Mouse (Mus musculus) intestine, postnatal 0 days (tissue): ENCODE measurements around the gene Brf1. TPM values are rescaled to one million over a fixed set of nuclear protein-coding genes. Genes with fewer than 3 reads are reported as not detected.

Experiments used
- ATAC-seq: fragments of 200-750 bp; cut with Nextera tagmentation; 2 replicates; pipeline ENCODE4 v1.8.0; 2017; ENCODE audit warnings: mild to moderate bottlenecking, moderate TSS enrichment, moderate library complexity
- H3K27ac ChIP-seq: fragments of 300-500 bp; sonication (generic); 2 replicates; pipeline ENCODE4 v1.5.1; 2014; ENCODE audit warnings: mild to moderate bottlenecking, low read depth, low read length, moderate library complexity
- H3K27me3 ChIP-seq: fragments of 300-500 bp; sonication (generic); replicated peaks from 2 replicates; pipeline ENCODE4 v1.6.1; 2014; ENCODE audit warnings: low read length, mixed read lengths; ENCODE audit not compliant: control insufficient read depth, insufficient read depth
- H3K36me3 ChIP-seq: fragments of 300-500 bp; sonication (generic); 2 replicates; pipeline ENCODE4 v1.6.1; 2014; ENCODE audit warnings: mild to moderate bottlenecking, moderate library complexity; ENCODE audit not compliant: control insufficient read depth, insufficient read depth
- H3K4me1 ChIP-seq: fragments of 300-500 bp; sonication (generic); replicated peaks from 2 replicates; pipeline ENCODE4 v1.6.1; 2014; ENCODE audit warnings: antibody characterized with exemption, low read length, mixed read lengths; ENCODE audit not compliant: control insufficient read depth, insufficient read depth
- H3K4me2 ChIP-seq: fragments of 300-500 bp; sonication (generic); replicated peaks from 2 replicates; pipeline ENCODE4 v1.6.1; 2014; ENCODE audit warnings: low read depth, mild to moderate bottlenecking, moderate library complexity
- H3K4me3 ChIP-seq: fragments of 300-500 bp; sonication (generic); 2 replicates; pipeline ENCODE4 v1.5.1; 2014; ENCODE audit warnings: low read depth, low read length
- H3K9ac ChIP-seq: fragments of 300-500 bp; sonication (generic); 2 replicates; pipeline ENCODE4 v1.6.1; 2014; ENCODE audit warnings: mild to moderate bottlenecking, low read depth, low read length
- H3K9me3 ChIP-seq: fragments of 300-500 bp; sonication (generic); 2 replicates; pipeline ENCODE4 v1.6.1; 2016; ENCODE audit warnings: mixed run types; ENCODE audit not compliant: control insufficient read depth
- CTCF ChIP-seq: sonication (generic); IDR thresholded peaks from 2 replicates; pipeline ENCODE4 v1.5.1; 2016; ENCODE audit warnings: low read depth, mild to moderate bottlenecking, control low read depth, antibody characterized with exemption, moderate library complexity
- WGBS: fragments of 180-500 bp; shearing (Covaris S2); extraction: QIAGEN DNeasy Blood & Tissue Kit; methylation state at CpG from one replicate; pipeline ENCODE4 v1.1.7; 2014; 5-methylcytosine and 5-hydroxymethylcytosine counted together
- polyA plus RNA-seq: library from polyadenylated mRNA; unstranded; fragments of >200 nt; fragmentation: Nextera tagmentation; extraction: Ambion mirVana; gene quantifications from 2 replicates; pipeline ENCODE4 v1.2.1, GENCODE M21; 2015

The Brf1 gene
- polyA plus RNA-seq, 1 experiment from 2014 or later: 17.9 TPM

DNA sequence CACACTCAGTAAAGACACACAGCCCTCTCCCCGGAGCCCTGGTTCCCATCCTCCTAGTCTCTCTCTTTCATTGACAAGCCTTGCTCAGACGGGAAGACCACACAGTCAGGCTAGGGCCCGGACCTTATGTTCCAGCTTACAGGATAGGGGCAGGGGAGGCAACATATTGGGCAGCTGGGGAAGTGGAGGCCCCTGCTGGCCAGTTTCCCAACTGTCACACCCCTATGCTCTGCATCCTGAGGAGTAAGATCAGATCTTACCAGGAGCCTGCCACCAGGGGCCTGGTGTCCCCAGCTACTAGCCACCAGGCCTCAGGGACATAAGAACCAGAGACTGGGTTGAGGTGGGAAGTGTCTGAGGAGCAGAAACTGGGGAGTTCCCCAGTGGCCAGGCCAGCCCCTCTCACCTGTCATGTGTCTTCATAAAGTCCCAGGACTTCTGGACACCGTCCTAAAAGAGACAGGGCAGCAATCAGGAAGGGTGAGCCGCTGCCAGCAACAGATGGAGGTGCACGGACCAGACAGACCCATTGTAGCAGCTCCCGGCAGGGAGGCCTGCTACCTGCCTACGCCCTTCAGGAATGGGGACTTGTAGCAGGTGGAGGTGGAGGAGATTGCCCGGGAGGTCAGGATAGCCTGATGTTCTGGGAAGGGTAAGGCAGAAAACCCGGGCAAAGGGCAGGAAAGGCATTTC lies 61.5 kb downstream of the Brf1 start:
- no peak for ATAC-seq

GRCm38 (mm10) chr12:112938366-112938765 lies 62.1 kb downstream of the Brf1 start:
- no peak for ATAC-seq
- Histone ChIP-seq H3K4me1 (peaks cover 8% of the 10 kb centered on the region), H3K27ac (no peak overlapping the region), H3K9me3 (no peaks in the 10 kb centered on the region), H3K27me3 (no peaks in the 10 kb centered on the region), H3K36me3 (0 out of 2 replicates have a peak, but pooled peaks cover 6% of the 10 kb centered on the region), H3K4me2 (no peak overlapping the region), H3K4me3 (no peak overlapping the region), H3K9ac (no peak overlapping the region)
- TF ChIP-seq CTCF: no peak
- 81% methylated on average over 10 of the region's 10 CpGs for WGBS

More for the DNA sequence above, 61.5 kb downstream of the Brf1 start:
- TF ChIP-seq CTCF: peak; percentile 74
- H3K4me2 ChIP-seq: no peak overlapping the region
- H3K4me1 ChIP-seq: peaks cover 8% of the 10 kb centered on the region
- no peak overlapping the region for H3K4me3 ChIP-seq
- H3K36me3 ChIP-seq: 0 out of 2 replicates have a peak, but pooled peaks cover 6% of the 10 kb centered on the region
- no peak overlapping the region for H3K27ac ChIP-seq
- H3K27me3 ChIP-seq: no peaks in the 10 kb centered on the region
- no peak overlapping the region for H3K9ac ChIP-seq
- no peaks in the 10 kb centered on the region for H3K9me3 ChIP-seq
- 48% methylated on average over 10 of the region's 10 CpGs for WGBS

DNA sequence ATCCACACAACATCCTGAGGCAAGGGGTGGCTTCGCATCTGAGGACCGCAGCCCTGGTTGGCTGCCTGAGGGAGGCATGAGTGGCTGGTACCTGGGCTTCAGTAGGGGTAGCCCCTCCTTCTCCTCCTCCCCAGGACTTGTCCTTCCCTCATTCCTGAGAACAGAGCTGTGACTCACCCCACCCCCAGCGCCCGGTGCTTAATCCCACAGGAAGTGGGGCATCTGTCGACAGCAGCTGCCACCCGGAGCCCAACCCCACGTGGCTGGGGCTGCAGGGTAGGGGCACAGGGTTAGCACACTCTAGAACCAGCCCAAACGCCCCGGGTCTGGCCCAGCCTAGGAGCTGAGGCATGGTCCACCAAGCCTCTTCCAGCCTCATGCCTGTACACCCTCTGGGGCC lies 62.6 kb downstream of the Brf1 start:
- ATAC-seq: no peak
- WGBS: 64% methylated on average over 9 of the region's 9 CpGs
- Histone ChIP-seq H3K27me3 (no peaks in the 10 kb centered on the region), H3K4me1 (peaks cover 8% of the 10 kb centered on the region), H3K4me2 (no peak overlapping the region), H3K9ac (no peak overlapping the region), H3K9me3 (no peaks in the 10 kb centered on the region), H3K4me3 (no peak overlapping the region), H3K36me3 (0 out of 2 replicates have a peak, but pooled peaks cover 6% of the 10 kb centered on the region), H3K27ac (no peak overlapping the region)
- no peak for TF ChIP-seq CTCF

DNA sequence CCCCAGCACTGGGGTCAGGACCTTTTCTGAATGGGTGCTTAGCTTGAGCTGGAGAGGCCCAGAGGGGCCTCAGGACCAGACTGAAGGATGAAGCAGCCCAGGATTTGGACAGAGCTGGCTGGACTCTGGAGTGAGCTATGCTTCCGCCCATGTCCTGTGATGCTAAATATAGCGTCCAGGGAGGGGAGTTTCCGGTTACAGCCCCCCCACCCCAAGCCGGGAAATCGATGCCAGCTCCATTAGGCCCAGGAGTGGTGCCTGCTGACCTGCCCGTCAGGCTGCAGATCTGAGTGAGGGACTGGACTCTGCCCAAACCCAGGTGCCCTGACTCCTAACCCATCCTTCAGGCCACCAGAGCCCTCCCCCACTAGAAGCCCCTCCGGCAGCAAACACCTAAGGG lies 67.9 kb downstream of the Brf1 start:
- no peak for ATAC-seq
- no peaks in the 10 kb centered on the region for H3K9me3 ChIP-seq
- 0 out of 2 replicates have a peak, but pooled peaks cover 6% of the 10 kb centered on the region for H3K36me3 ChIP-seq
- no peak overlapping the region for H3K27ac ChIP-seq
- H3K4me1 ChIP-seq: no peaks in the 10 kb centered on the region; the same call in 1 of the 2 replicates
- peaks cover 31% of the 10 kb centered on the region for H3K27me3 ChIP-seq
- no peak for TF ChIP-seq CTCF
- 53% methylated on average over 7 of the region's 7 CpGs for WGBS
- H3K9ac ChIP-seq: no peak overlapping the region
- H3K4me2 ChIP-seq: no peak overlapping the region
- no peak overlapping the region for H3K4me3 ChIP-seq

GRCm38 (mm10) chr12:112929562-112930352 lies 70.7 kb downstream of the Brf1 start, which contains the start of gene Jag2:
TSS of gene Jag2 (minus strand) at chr12:112929776.
- peak; percentile 34 for ATAC-seq
- under 1% methylated on average over 78 of the region's 85 CpGs for WGBS
- Histone ChIP-seq H3K4me1 (peaks cover 4% of the 10 kb centered on the region; the same call in 1 of the 2 replicates), H3K4me2 (peak within 1 kb of the TSS; percentile 87), H3K9me3 (no peaks in the 10 kb centered on the region), H3K36me3 (no peaks in the 10 kb centered on the region), H3K9ac (0 out of 2 replicates have a peak within 1 kb of the TSS, but pooled peaks have one; percentile 18), H3K27me3 (peaks cover 37% of the 10 kb centered on the region), H3K27ac (peak within 1 kb of the TSS; percentile 15; the same call in 1 of the 2 replicates), H3K4me3 (peak within 1 kb of the TSS; percentile 51)
- peak; percentile 66 for TF ChIP-seq CTCF
